21 mouse cellular contexts compared by ENCODE assay signal in genomic region chr4:59011446-59011845, GRCm38 (mm10). TPM values are rescaled to one million over a fixed set of nuclear protein-coding genes. Genes with fewer than 3 reads are reported as not detected.
DNase-seq lines count a peak whose midpoint lies in the region; ATAC-seq and TF ChIP-seq lines count a peak whose summit lies in the region.
"Had no signal": no experiment of that assay in that cellular context is flagged by ENCODE, and none has a peak within 500 bp of the region (broad histone marks: within the 10 kb centered on the region; RNA-seq: fewer than 3 reads in every experiment).

No protein-coding gene starts in this region.

- no peak overlapping the region for H3K4me3 ChIP-seq in intestine, embryonic 14.5 days (ENCODE audit: low read depth, low read length)
- H3K4me3 ChIP-seq in intestine, embryonic 16.5 days (ENCODE audit: low read length), result no peak overlapping the region
- H3K4me3 ChIP-seq in bone marrow, adult 2 months (replicated peaks; ENCODE audit: control insufficient read depth, low read depth, low read length), result no peak overlapping the region
- H3K4me3 ChIP-seq: embryonic facial prominence, embryonic 12.5 days; forebrain, embryonic 12.5 days; hindbrain, embryonic 12.5 days had no signal

- no peak for TF ChIP-seq CTCF in bone marrow, adult 2 months (IDR thresholded peaks at IDR 0.05; ENCODE audit: control insufficient read depth, insufficient read depth, low read length)

- no peaks in the 10 kb centered on the region for H3K9me3 ChIP-seq in intestine, embryonic 14.5 days (ENCODE audit: control insufficient read depth, low read length)
- H3K9me3 ChIP-seq in intestine, embryonic 16.5 days (ENCODE audit: control insufficient read depth, low read length), result no peaks in the 10 kb centered on the region
- H3K9me3 ChIP-seq: embryonic facial prominence, embryonic 12.5 days; forebrain, embryonic 12.5 days; hindbrain, embryonic 12.5 days had no signal

- DNase-seq in intestine, embryonic 14.5 days (ENCODE audit: low spot score), result peak; percentile 42
- DNase-seq in thymus, postnatal 0 days (ENCODE audit: low spot score), result peak; percentile 34
- no peak for DNase-seq in thymus, postnatal 10 days (ENCODE audit: low spot score in 2 of 2)
- DNase-seq: adrenal gland, adult 2 months; adrenal gland, postnatal 25 days; cerebellum, adult 11 months; cerebellum, adult 8-10 months; cerebellum, postnatal 14 days; gastrocnemius, postnatal 14 days; heart, postnatal 10 days; heart, postnatal 4 days had no signal

- no peak for ATAC-seq in intestine, embryonic 14.5 days (replicated peaks; ENCODE audit: low FRiP score, low TSS enrichment, low read depth)
- no peak for ATAC-seq in intestine, embryonic 16.5 days
- ATAC-seq in erythroid progenitor cell, adult 5-6 weeks (replicated peaks; ENCODE audit: low FRiP score, poor library complexity, severe bottlenecking), result no peak
- ATAC-seq: forebrain, embryonic 16.5 days; hindbrain, embryonic 16.5 days had no signal

- H3K27ac ChIP-seq in intestine, embryonic 14.5 days (ENCODE audit: low read depth), result no peak overlapping the region
- no peak overlapping the region for H3K27ac ChIP-seq in intestine, embryonic 16.5 days (ENCODE audit: low read length)
- peak overlapping the region; percentile 9; the same call in 1 of the 2 replicates for H3K27ac ChIP-seq in bone marrow, adult 2 months (ENCODE audit: control insufficient read depth, insufficient read depth, low read depth, low read length, poor library complexity)
- H3K27ac ChIP-seq: embryonic facial prominence, embryonic 12.5 days; forebrain, embryonic 12.5 days; hindbrain, embryonic 12.5 days had no signal

- TF ChIP-seq POLR2A in bone marrow, adult 2 months (IDR thresholded peaks at IDR 0.05; ENCODE audit: borderline replicate concordance, control insufficient read depth, low read depth, low read length), result no peak

- H3K36me3 ChIP-seq in intestine, embryonic 14.5 days (ENCODE audit: control insufficient read depth, insufficient read depth, low read length), result 0 out of 2 replicates have a peak, but pooled peaks cover 8% of the 10 kb centered on the region
- no peaks in the 10 kb centered on the region for H3K36me3 ChIP-seq in intestine, embryonic 16.5 days (ENCODE audit: control insufficient read depth, insufficient read depth, low read length)
- H3K36me3 ChIP-seq: forebrain, embryonic 12.5 days; hindbrain, embryonic 12.5 days had no signal

- no peaks in the 10 kb centered on the region for H3K4me1 ChIP-seq in intestine, embryonic 14.5 days (replicated peaks; ENCODE audit: control insufficient read depth, insufficient read depth, low read length)
- no peaks in the 10 kb centered on the region for H3K4me1 ChIP-seq in intestine, embryonic 16.5 days (ENCODE audit: control insufficient read depth, insufficient read depth, low read length)
- H3K4me1 ChIP-seq in bone marrow, adult 2 months (ENCODE audit: control insufficient read depth, insufficient read depth, low read length), result peaks cover 9% of the 10 kb centered on the region
- H3K4me1 ChIP-seq: embryonic facial prominence, embryonic 12.5 days; forebrain, embryonic 12.5 days; hindbrain, embryonic 12.5 days had no signal

- no peaks in the 10 kb centered on the region for H3K27me3 ChIP-seq in intestine, embryonic 14.5 days (replicated peaks; ENCODE audit: control insufficient read depth, insufficient read depth, low read length)
- no peaks in the 10 kb centered on the region for H3K27me3 ChIP-seq in intestine, embryonic 16.5 days (replicated peaks; ENCODE audit: control insufficient read depth, insufficient read depth, low read length)
- H3K27me3 ChIP-seq: CH12.LX; embryonic facial prominence, embryonic 12.5 days; forebrain, embryonic 12.5 days; hindbrain, embryonic 12.5 days had no signal

- no peak overlapping the region for H3K9ac ChIP-seq in intestine, embryonic 14.5 days (ENCODE audit: low read length)
- no peak overlapping the region for H3K9ac ChIP-seq in intestine, embryonic 16.5 days (ENCODE audit: low read depth, low read length)
- H3K9ac ChIP-seq: embryonic facial prominence, embryonic 12.5 days; forebrain, embryonic 12.5 days; hindbrain, embryonic 12.5 days had no signal

- H3K4me2 ChIP-seq in intestine, embryonic 14.5 days (ENCODE audit: low read length), result no peak overlapping the region
- H3K4me2 ChIP-seq in intestine, embryonic 16.5 days (ENCODE audit: low read depth, low read length), result no peak overlapping the region
- H3K4me2 ChIP-seq: embryonic facial prominence, embryonic 12.5 days; forebrain, embryonic 12.5 days; hindbrain, embryonic 12.5 days had no signal

- 75% methylated on average over 3 of the region's 3 CpGs for WGBS in intestine, embryonic 14.5 days
- WGBS in intestine, embryonic 16.5 days, result 73% methylated on average over 3 of the region's 3 CpGs
- 65% methylated on average over 3 of the region's 3 CpGs for WGBS in bone marrow, adult 2 months

RNA-seq across cellular contexts. Expression of gene Gm20503, which starts 8.4 kb away (rescaled TPM):
- polyA plus RNA-seq in intestine, embryonic 14.5 days (2014; fragmentation: Nextera tagmentation; extraction: Ambion mirVana), result 8.5 and 10.8 TPM in 2 replicates
- polyA plus RNA-seq in intestine, embryonic 16.5 days (2015; fragmentation: Nextera tagmentation; extraction: Ambion mirVana), result 9.3 and 10.8 TPM in 2 replicates
- polyA plus RNA-seq in thymus, postnatal 0 days (2015; fragmentation: Nextera tagmentation; extraction: Ambion mirVana), result 8.4 and 12.0 TPM in 2 replicates
- 16.2 TPM in 1 of 2 replicates, not detected in the other for polyA plus RNA-seq in bone marrow, adult 2 months (2011; ENCODE audit: insufficient read depth, insufficient read length, low replicate concordance, missing spikeins)
- not detected in 2 replicates for total RNA-seq in erythroid progenitor cell, adult 5-6 weeks (2015; ENCODE audit: low replicate concordance)
- not detected in 2 replicates for total RNA-seq in erythroid progenitor cell, adult 5-6 weeks (2017; ENCODE audit: low replicate concordance)
- total RNA-seq: granulocyte monocyte progenitor cell, adult 5-6 weeks had no signal
- polyA plus RNA-seq: adrenal gland, adult 2 months had no signal

RNA-seq across cellular contexts. Expression of gene Dnajc25, which starts 16.6 kb away (rescaled TPM):
- 8.7 and 11.6 TPM in 2 replicates for polyA plus RNA-seq in intestine, embryonic 14.5 days (2014; fragmentation: Nextera tagmentation; extraction: Ambion mirVana)
- 5.6 and 8.3 TPM in 2 replicates for polyA plus RNA-seq in intestine, embryonic 16.5 days (2015; fragmentation: Nextera tagmentation; extraction: Ambion mirVana)
- 5.7 and 6.9 TPM in 2 replicates for polyA plus RNA-seq in thymus, postnatal 0 days (2015; fragmentation: Nextera tagmentation; extraction: Ambion mirVana)
- 6.9 and 7.3 TPM in 2 replicates for polyA plus RNA-seq in bone marrow, adult 2 months (2011; ENCODE audit: insufficient read depth, insufficient read length, low replicate concordance, missing spikeins)
- 1.1 and 5.0 TPM in 2 replicates for total RNA-seq in erythroid progenitor cell, adult 5-6 weeks (2015; ENCODE audit: low replicate concordance)
- total RNA-seq in erythroid progenitor cell, adult 5-6 weeks (2017; ENCODE audit: low replicate concordance), result 1.2 and 2.2 TPM in 2 replicates

RNA-seq across cellular contexts. Expression of gene Gng10, which starts 23.4 kb away (rescaled TPM):
- polyA plus RNA-seq in intestine, embryonic 14.5 days (2014; fragmentation: Nextera tagmentation; extraction: Ambion mirVana), result 103 and 130 TPM in 2 replicates
- 76.5 and 86.1 TPM in 2 replicates for polyA plus RNA-seq in intestine, embryonic 16.5 days (2015; fragmentation: Nextera tagmentation; extraction: Ambion mirVana)
- polyA plus RNA-seq in thymus, postnatal 0 days (2015; fragmentation: Nextera tagmentation; extraction: Ambion mirVana), result 124 and 128 TPM in 2 replicates
- 8.4 and 20.3 TPM in 2 replicates for polyA plus RNA-seq in bone marrow, adult 2 months (2011; ENCODE audit: insufficient read depth, insufficient read length, low replicate concordance, missing spikeins)
- total RNA-seq in erythroid progenitor cell, adult 5-6 weeks (2015; ENCODE audit: low replicate concordance), result 26.0 and 34.2 TPM in 2 replicates
- 7.8 and 8.2 TPM in 2 replicates for total RNA-seq in erythroid progenitor cell, adult 5-6 weeks (2017; ENCODE audit: low replicate concordance)

RNA-seq across cellular contexts. Expression of gene Ptgr1, which starts 24.5 kb away (rescaled TPM):
- 29.3 and 33.9 TPM in 2 replicates for polyA plus RNA-seq in intestine, embryonic 14.5 days (2014; fragmentation: Nextera tagmentation; extraction: Ambion mirVana)
- polyA plus RNA-seq in intestine, embryonic 16.5 days (2015; fragmentation: Nextera tagmentation; extraction: Ambion mirVana), result 44.9 and 45.5 TPM in 2 replicates
- 14.4 and 14.6 TPM in 2 replicates for polyA plus RNA-seq in thymus, postnatal 0 days (2015; fragmentation: Nextera tagmentation; extraction: Ambion mirVana)
- polyA plus RNA-seq in bone marrow, adult 2 months (2011; ENCODE audit: insufficient read depth, insufficient read length, low replicate concordance, missing spikeins), result 5.9 and 12.4 TPM in 2 replicates
- 4.3 and 9.2 TPM in 2 replicates for total RNA-seq in erythroid progenitor cell, adult 5-6 weeks (2015; ENCODE audit: low replicate concordance)
- 4.3 and 4.4 TPM in 2 replicates for total RNA-seq in erythroid progenitor cell, adult 5-6 weeks (2017; ENCODE audit: low replicate concordance)

Comparison
In these comparisons a context has a peak if more than half of its experiments do, and no peak if none do; other contexts are left out.
1. DNase-seq: peak in intestine, embryonic 14.5 days (single experiment) and thymus, postnatal 0 days (single experiment); none in thymus, postnatal 10 days (0 of 2).